Mouse (Mus musculus) heart, postnatal 4 days (tissue): ENCODE results near the gene Havcr1. TPM values are rescaled to one million over a fixed set of nuclear protein-coding genes. Genes with fewer than 3 reads are reported as not detected.

ENCODE experiments used
- total RNA-seq, 2 experiments: library from RNA; stranded (reverse); gene quantifications; 2 replicates each; pipeline ENCODE4 v1.2.3; 2021

Havcr1 gene
- total RNA-seq, 2 experiments from 2014 or later: not detected

Other genes starting within 250 kb of the Havcr1 start
- not detected for gene Gm12169, start 210.9 kb upstream of the Havcr1 start, total RNA-seq
- not detected for gene BC053393, start 163.5 kb upstream of the Havcr1 start, total RNA-seq
- not detected for gene Dppa1, start 105.8 kb upstream of the Havcr1 start, total RNA-seq
- gene Timd2, start 28.0 kb upstream of the Havcr1 start, total RNA-seq: not detected
- under 1 TPM in 1 of 2 experiments, not detected in 1; 0.29 TPM for gene Timd4, start 75.7 kb downstream of the Havcr1 start, total RNA-seq